Mouse (Mus musculus): ENCODE data around the gene Kif11. TPM values are rescaled to one million over a fixed set of nuclear protein-coding genes. Genes with fewer than 3 reads are reported as not detected.
A peak's percentile ranks its signal among the peaks of the same experiment; 100 is the strongest.

Kif11 gene
- polyA plus RNA-seq, 1 experiment from 2014 or later, result 121 TPM

DNA sequence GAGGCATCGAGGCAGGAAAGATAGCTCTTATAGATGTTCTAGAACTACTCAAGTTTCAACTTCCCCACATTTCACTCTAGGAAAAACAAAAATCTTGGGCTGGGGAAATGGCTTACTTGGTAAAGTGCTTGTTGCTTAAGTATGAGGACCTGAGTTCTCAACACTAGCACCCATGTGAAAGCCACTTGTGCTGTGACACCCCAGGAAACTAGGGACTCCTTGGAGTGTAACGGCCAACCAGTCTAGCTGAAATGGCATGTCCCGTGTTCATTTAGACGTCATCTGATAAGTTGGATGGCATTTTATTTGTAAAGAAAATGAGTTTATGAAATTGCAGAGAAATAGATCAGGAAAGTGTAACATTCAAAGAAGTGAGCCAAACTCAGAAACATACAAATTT lies 6.3 kb upstream of the Kif11 start:
- H3K36me3 ChIP-seq (ENCODE audit: control insufficient read depth, insufficient read depth, low read length), result no peaks in the 10 kb centered on the region
- H3K4me1 ChIP-seq (replicated peaks; ENCODE audit: control insufficient read depth, insufficient read depth, low read length), result no peaks in the 10 kb centered on the region
- H3K9me3 ChIP-seq (ENCODE audit: control insufficient read depth, low read length), result no peaks in the 10 kb centered on the region
- no peak overlapping the region for H3K27ac ChIP-seq (ENCODE audit: low read depth, low read length)
- no peak overlapping the region for H3K9ac ChIP-seq (ENCODE audit: low read length)
- H3K4me3 ChIP-seq (ENCODE audit: low read depth, low read length), result no peak overlapping the region
- no peak for ATAC-seq (replicated peaks; ENCODE audit: low FRiP score)
- no peak overlapping the region for H3K4me2 ChIP-seq (ENCODE audit: low read depth, low read length, severe bottlenecking)
- no peak for DNase-seq (ENCODE audit: low spot score)
- H3K27me3 ChIP-seq (ENCODE audit: control insufficient read depth, insufficient read depth, low read length), result no peaks in the 10 kb centered on the region
- 93% methylated on average over 4 of the region's 4 CpGs for WGBS

DNA sequence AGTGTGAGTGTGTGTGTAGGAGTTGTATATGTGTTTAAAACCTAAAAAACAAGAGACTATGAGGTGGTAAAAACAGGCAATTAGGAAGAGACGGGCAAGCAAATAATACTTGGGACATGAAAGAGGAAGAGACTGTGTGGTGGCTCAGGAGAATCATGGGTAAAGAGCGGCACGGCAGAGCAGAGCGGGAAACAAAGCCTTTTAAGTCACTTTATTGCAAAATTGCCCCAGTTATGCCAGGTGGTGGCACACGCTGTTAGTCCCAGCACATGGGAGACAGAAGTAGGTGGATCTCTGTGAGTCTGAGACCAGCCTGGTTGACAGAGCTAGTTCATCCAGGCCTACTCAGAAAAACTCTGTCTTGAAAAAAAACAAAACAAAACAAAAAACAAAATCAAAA lies 5.8 kb upstream of the Kif11 start:
- H3K9ac ChIP-seq (ENCODE audit: low read length), result no peak overlapping the region
- no peaks in the 10 kb centered on the region for H3K9me3 ChIP-seq (ENCODE audit: control insufficient read depth, low read length)
- H3K36me3 ChIP-seq (ENCODE audit: control insufficient read depth, insufficient read depth, low read length), result no peaks in the 10 kb centered on the region
- no peak overlapping the region for H3K4me2 ChIP-seq (ENCODE audit: low read depth, low read length, severe bottlenecking)
- no peaks in the 10 kb centered on the region for H3K27me3 ChIP-seq (ENCODE audit: control insufficient read depth, insufficient read depth, low read length)
- no peak overlapping the region for H3K4me3 ChIP-seq (ENCODE audit: low read depth, low read length)
- H3K27ac ChIP-seq (ENCODE audit: low read depth, low read length), result no peak overlapping the region
- DNase-seq (ENCODE audit: low spot score), result no peak
- ATAC-seq (replicated peaks; ENCODE audit: low FRiP score), result no peak
- H3K4me1 ChIP-seq (replicated peaks; ENCODE audit: control insufficient read depth, insufficient read depth, low read length), result no peaks in the 10 kb centered on the region
- 89% methylated on average over 5 of the region's 5 CpGs for WGBS

DNA sequence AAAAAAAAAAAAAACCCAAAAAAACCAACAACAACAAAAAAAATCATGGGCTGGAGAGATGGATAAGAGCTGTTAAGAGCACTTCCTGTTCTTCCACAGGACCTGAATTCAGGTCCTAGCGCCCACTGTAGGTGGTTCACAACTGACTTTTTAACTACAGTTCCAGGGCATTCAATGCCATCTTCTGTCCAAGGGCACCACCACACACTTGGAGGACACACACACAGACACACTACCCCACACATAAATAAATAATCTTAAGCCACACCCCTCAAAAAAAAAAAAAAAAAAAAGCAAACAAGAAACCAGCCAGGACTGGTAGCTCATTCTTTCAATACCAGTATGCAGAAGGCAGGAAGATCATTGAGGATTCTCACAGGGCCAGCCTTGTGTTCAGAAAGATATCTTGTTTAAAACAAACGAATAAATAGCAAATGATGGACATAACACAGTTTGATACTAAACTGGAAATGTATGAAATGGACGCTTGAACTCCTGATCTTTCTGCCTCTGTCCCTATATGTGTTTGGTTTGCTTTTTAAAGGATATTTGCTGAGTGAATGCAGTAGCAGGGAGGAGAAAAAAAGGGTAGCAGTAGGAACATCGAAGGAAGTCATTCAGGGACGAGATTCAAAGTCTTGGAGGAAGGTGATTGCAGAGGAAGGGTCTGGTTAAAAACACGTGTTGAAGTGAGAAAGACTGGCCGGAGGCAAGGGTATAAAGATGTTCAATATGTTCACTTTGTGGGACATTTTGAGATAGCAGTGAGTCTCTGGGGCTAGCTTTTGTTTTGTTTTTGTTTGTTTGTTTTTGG lies 1.1 kb upstream of the Kif11 start:
- WGBS, result 17% methylated on average over 7 of the region's 7 CpGs
- peak overlapping the region; percentile 85 for H3K4me3 ChIP-seq (ENCODE audit: low read depth, low read length)
- DNase-seq (ENCODE audit: low spot score), result no peak

DNA sequence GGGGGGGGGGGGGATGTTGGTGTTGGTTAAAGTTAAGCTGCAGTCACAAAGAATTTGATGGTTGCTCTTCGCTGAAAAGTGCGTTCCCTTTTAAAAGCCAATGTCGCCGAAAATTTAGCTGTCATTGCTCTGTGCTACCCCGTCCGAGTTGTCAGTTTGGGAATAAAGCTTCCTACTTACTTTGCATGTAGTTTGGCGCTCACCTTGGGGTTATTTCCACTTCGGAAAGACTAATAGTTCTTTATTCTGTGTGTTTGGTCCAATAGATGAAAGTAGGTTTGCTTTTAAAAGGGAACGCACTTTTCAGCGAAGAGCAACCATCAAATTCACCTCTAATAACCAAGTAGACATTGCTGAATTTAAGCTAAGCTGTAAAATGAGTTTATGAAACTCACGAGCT lies 638 bp downstream of the Kif11 start:
- no peak overlapping the region for H3K27ac ChIP-seq (ENCODE audit: low read depth, low read length)
- no peak for ATAC-seq (replicated peaks; ENCODE audit: low FRiP score)

More for the DNA sequence above, 1.1 kb upstream of the Kif11 start:
- Histone ChIP-seq H3K4me2 (ENCODE audit: low read depth, low read length, severe bottlenecking) (peak overlapping the region; percentile 66), H3K9me3 (ENCODE audit: control insufficient read depth, low read length) (no peaks in the 10 kb centered on the region), H3K27me3 (ENCODE audit: control insufficient read depth, insufficient read depth, low read length) (no peaks in the 10 kb centered on the region), H3K4me1 (replicated peaks; ENCODE audit: control insufficient read depth, insufficient read depth, low read length) (peaks cover 2% of the 10 kb centered on the region; the same call in 1 of the 2 replicates), H3K27ac (ENCODE audit: low read depth, low read length) (peak overlapping the region; percentile 95), H3K36me3 (ENCODE audit: control insufficient read depth, insufficient read depth, low read length) (no peaks in the 10 kb centered on the region), H3K9ac (ENCODE audit: low read length) (peak overlapping the region; percentile 86)
- no peak for ATAC-seq (replicated peaks; ENCODE audit: low FRiP score)

DNA sequence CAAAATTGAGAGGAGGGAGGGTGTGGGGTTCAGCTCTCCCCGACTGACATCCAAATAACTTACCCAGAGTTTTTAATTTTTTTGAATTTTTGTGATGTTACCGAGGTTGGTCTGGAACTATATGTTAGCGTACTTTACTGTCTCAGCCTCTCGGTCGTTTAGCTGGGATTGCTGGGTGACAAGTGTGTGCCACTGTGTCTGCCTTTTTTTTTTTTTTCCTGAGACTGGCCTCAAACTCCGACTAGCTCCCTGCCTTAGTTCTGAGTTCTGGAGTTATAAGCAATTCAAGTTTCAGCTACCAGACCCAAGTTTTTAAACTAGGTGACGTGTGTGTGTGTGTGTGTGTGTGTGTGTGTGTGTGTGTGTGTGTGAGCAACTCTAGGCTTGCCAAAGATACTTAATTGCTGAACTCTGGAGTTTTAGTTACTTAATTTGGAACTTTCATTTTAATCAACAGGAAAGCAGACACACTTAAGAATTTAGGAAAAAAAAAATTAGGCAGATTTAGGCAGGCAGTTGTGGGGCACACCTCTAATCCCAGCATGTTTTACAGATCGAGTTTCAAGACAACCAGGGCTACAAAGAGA lies 1.3 kb downstream of the Kif11 start:
- Histone ChIP-seq H3K9ac (ENCODE audit: low read length) (peak overlapping the region; percentile 86), H3K9me3 (ENCODE audit: control insufficient read depth, low read length) (no peaks in the 10 kb centered on the region), H3K4me2 (ENCODE audit: low read depth, low read length, severe bottlenecking) (peak overlapping the region; percentile 66), H3K27me3 (ENCODE audit: control insufficient read depth, insufficient read depth, low read length) (no peaks in the 10 kb centered on the region), H3K4me3 (ENCODE audit: low read depth, low read length) (peak overlapping the region; percentile 85), H3K36me3 (ENCODE audit: control insufficient read depth, insufficient read depth, low read length) (no peaks in the 10 kb centered on the region), H3K4me1 (replicated peaks; ENCODE audit: control insufficient read depth, insufficient read depth, low read length) (peaks cover 4% of the 10 kb centered on the region; the same call in 1 of the 2 replicates), H3K27ac (ENCODE audit: low read depth, low read length) (no peak overlapping the region)
- WGBS, result 30% methylated on average over 8 of the region's 8 CpGs
- no peak for DNase-seq (ENCODE audit: low spot score)
- no peak for ATAC-seq (replicated peaks; ENCODE audit: low FRiP score)

More for the DNA sequence above, 638 bp downstream of the Kif11 start:
- Histone ChIP-seq H3K9me3 (ENCODE audit: control insufficient read depth, low read length) (no peaks in the 10 kb centered on the region), H3K4me1 (replicated peaks; ENCODE audit: control insufficient read depth, insufficient read depth, low read length) (peaks cover 4% of the 10 kb centered on the region; the same call in 1 of the 2 replicates), H3K4me2 (ENCODE audit: low read depth, low read length, severe bottlenecking) (peak overlapping the region; percentile 66), H3K27me3 (ENCODE audit: control insufficient read depth, insufficient read depth, low read length) (no peaks in the 10 kb centered on the region), H3K4me3 (ENCODE audit: low read depth, low read length) (peak overlapping the region; percentile 85), H3K36me3 (ENCODE audit: control insufficient read depth, insufficient read depth, low read length) (no peaks in the 10 kb centered on the region), H3K9ac (ENCODE audit: low read length) (peak overlapping the region; percentile 86)
- WGBS, result 5% methylated on average over 11 of the region's 11 CpGs
- no peak for DNase-seq (ENCODE audit: low spot score)

DNA sequence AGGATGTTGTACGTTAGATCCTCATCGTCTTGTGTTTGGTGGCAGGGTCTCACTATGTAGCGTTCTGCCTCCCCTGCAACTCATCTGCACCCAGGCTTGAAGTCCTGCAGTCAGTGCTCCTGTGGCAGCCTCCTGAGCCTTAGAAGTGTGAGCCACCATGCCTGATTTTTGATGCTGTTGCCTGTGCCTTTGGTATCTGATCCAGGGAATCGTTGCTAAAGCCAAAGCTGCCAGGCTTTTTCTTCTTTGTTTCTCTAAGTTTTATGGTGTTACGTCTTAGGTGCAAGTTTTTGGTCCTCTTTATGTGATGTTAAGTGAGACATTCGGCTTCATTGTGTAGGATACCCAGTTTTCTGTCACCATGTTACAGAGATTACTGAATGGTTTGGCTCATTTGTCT lies 2.6 kb downstream of the Kif11 start:
- H3K9ac ChIP-seq (ENCODE audit: low read length), result no peak overlapping the region
- H3K36me3 ChIP-seq (ENCODE audit: control insufficient read depth, insufficient read depth, low read length), result no peaks in the 10 kb centered on the region; the same call in 1 of the 2 replicates
- no peaks in the 10 kb centered on the region for H3K27me3 ChIP-seq (ENCODE audit: control insufficient read depth, insufficient read depth, low read length)
- H3K4me2 ChIP-seq (ENCODE audit: low read depth, low read length, severe bottlenecking), result no peak overlapping the region
- no peaks in the 10 kb centered on the region for H3K9me3 ChIP-seq (ENCODE audit: control insufficient read depth, low read length)
- no peak overlapping the region for H3K4me3 ChIP-seq (ENCODE audit: low read depth, low read length)
- ATAC-seq (replicated peaks; ENCODE audit: low FRiP score) (no peak), DNase-seq (ENCODE audit: low spot score) (no peak)
- H3K4me1 ChIP-seq (replicated peaks; ENCODE audit: control insufficient read depth, insufficient read depth, low read length), result peaks cover 4% of the 10 kb centered on the region; the same call in 1 of the 2 replicates
- H3K27ac ChIP-seq (ENCODE audit: low read depth, low read length), result no peak overlapping the region
- 84% methylated on average over 6 of the region's 6 CpGs for WGBS

DNA sequence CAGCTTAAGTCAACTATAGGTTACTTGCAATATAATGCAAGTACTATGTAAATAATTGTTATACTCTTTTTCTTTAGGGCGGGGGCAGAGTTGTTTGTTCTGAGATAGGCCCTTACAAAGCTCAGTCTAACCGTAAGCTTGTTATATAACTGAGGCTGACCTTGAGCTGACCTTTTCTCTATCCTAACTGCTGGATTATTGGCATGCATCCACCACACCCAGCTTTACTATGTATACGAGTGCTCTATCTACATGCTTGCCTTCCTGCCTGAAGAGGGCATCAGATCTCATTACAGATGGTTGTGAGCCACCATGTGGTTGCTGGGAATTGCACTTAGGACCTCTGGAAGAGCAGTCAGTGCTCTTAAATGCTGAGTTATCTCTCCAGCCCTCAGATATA lies 9.9 kb downstream of the Kif11 start:
- DNase-seq (ENCODE audit: low spot score) (no peak), ATAC-seq (replicated peaks; ENCODE audit: low FRiP score) (no peak)
- H3K4me2 ChIP-seq (ENCODE audit: low read depth, low read length, severe bottlenecking), result no peak overlapping the region
- no peaks in the 10 kb centered on the region for H3K27me3 ChIP-seq (ENCODE audit: control insufficient read depth, insufficient read depth, low read length)
- no peaks in the 10 kb centered on the region for H3K4me1 ChIP-seq (replicated peaks; ENCODE audit: control insufficient read depth, insufficient read depth, low read length)
- H3K9ac ChIP-seq (ENCODE audit: low read length), result no peak overlapping the region
- 85% methylated on average over 3 of the region's 3 CpGs for WGBS
- H3K36me3 ChIP-seq (ENCODE audit: control insufficient read depth, insufficient read depth, low read length), result peaks cover 7% of the 10 kb centered on the region
- H3K4me3 ChIP-seq (ENCODE audit: low read depth, low read length), result no peak overlapping the region
- no peaks in the 10 kb centered on the region for H3K9me3 ChIP-seq (ENCODE audit: control insufficient read depth, low read length)
- H3K27ac ChIP-seq (ENCODE audit: low read depth, low read length), result no peak overlapping the region

DNA sequence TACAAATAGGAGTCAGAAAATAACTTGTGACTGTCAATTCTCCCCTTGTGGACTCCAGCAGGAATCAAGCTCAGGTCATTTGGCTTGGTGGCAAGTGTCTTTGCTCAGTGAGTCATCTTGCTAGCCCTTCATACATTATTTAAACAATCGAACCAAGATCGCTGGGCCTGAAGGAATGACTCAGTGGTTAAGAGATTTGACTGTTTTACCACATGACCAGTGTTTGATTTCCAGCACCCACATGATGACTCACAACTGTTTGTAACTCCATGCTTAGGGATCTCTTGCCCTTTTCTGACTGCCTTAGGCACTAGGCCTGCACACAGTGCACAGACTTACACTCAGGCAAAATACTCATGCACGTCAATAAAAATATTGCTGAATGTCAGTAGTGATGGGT lies 15.7 kb downstream of the Kif11 start:
- no peak for ATAC-seq (replicated peaks; ENCODE audit: low FRiP score)

More for the DNA sequence above, 15.7 kb downstream of the Kif11 start:
- no peaks in the 10 kb centered on the region for H3K27me3 ChIP-seq (ENCODE audit: control insufficient read depth, insufficient read depth, low read length)
- peaks cover 17% of the 10 kb centered on the region for H3K36me3 ChIP-seq (ENCODE audit: control insufficient read depth, insufficient read depth, low read length)
- H3K4me3 ChIP-seq (ENCODE audit: low read depth, low read length), result no peak overlapping the region
- no peak overlapping the region for H3K4me2 ChIP-seq (ENCODE audit: low read depth, low read length, severe bottlenecking)
- no peak overlapping the region for H3K9ac ChIP-seq (ENCODE audit: low read length)
- no peaks in the 10 kb centered on the region for H3K4me1 ChIP-seq (replicated peaks; ENCODE audit: control insufficient read depth, insufficient read depth, low read length)
- H3K27ac ChIP-seq (ENCODE audit: low read depth, low read length), result no peak overlapping the region
- no peaks in the 10 kb centered on the region for H3K9me3 ChIP-seq (ENCODE audit: control insufficient read depth, low read length)
- no peak for DNase-seq (ENCODE audit: low spot score)
- 96% methylated on average over 3 of the region's 3 CpGs for WGBS

All from forebrain, embryonic 11.5 days (tissue).